Mouse (Mus musculus): ENCODE data around the gene Tnrc6b. TPM values are rescaled to one million over a fixed set of nuclear protein-coding genes. Genes with fewer than 3 reads are reported as not detected.

Gene Tnrc6b
- polyA plus RNA-seq, 1 experiment from 2014 or later: 17.9 TPM

DNA sequence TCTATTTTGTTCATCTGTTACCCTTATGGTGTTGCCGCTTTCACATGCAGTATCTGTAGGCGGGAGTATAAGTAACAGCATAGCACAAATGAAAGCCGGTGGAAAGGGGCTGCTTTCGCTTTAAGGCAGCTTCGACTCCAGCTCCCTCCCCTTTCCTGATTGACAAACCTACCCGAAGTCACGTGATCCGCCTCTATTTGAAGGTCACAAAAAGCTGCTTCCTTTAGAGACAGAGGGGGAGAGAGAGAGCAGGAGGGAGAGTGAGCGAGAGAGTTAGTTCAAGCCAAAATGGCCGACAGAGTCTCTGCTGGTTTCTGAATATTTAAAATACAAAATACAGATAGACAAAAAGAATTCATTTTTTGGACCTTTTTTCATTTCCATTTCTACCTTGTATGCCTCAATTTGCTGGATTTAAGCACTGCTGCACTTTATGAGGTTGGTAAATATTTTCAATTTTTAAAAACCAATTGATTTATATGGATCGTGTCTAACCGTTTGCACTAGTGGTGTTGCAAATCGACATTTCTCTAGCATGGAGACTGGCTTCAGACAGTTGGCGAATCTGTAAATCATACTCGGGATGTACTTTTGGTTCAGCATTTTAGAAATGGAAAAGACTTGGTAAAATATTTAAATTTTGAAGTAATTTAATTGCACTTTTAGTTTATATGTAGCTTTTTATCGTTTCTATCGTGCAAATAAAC lies 87.4 kb downstream of the Tnrc6b start:
- Histone ChIP-seq H3K9ac (ENCODE audit: low read depth, low read length) (peak overlapping the region; percentile 88), H3K27me3 (ENCODE audit: control insufficient read depth, insufficient read depth, low read length) (no peaks in the 10 kb centered on the region), H3K9me3 (replicated peaks; ENCODE audit: control insufficient read depth, low read length) (no peaks in the 10 kb centered on the region), H3K4me1 (ENCODE audit: control insufficient read depth, insufficient read depth, low read length) (peaks cover 24% of the 10 kb centered on the region), H3K27ac (ENCODE audit: low read depth, low read length) (peak overlapping the region; percentile 91), H3K4me3 (ENCODE audit: low read depth, low read length) (peak overlapping the region; percentile 67), H3K4me2 (peak overlapping the region; percentile 66), H3K36me3 (ENCODE audit: control insufficient read depth, insufficient read depth, low read length) (no peaks in the 10 kb centered on the region; the same call in 1 of the 2 replicates)
- ATAC-seq (replicated peaks; ENCODE audit: insufficient number of reproducible peaks, low FRiP score, low TSS enrichment): peak; percentile 77
- WGBS (ENCODE audit: insufficient replicate concordance): under 1% methylated on average over 17 of the region's 17 CpGs

DNA sequence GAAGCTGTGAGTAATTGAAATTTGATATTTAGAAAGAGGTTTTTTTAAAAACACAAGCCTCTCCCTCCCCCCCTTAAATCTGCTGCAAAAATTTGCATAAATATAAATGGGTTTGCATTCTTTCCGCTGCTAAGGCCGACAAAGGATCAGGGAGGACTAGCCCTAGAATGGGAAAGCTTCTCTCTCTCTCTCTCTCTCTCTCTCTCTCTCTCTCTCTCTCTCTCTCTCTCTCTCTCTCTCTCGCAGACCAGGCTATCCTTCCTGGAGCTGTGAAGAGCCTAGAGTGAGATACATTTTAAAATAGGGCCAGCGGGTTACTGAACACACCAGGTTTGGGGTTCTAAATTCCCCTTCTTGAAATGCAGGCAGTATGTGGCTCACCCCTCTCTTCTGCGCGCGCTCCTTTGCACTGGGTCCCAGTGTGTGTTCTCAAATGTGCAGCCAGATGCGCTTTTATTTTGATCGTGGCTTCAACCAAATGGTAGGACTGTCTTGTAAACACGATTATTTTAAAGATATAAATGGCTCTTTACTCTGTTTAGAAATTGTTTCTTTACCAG lies 88.0 kb downstream of the Tnrc6b start:
- Histone ChIP-seq H3K9me3 (replicated peaks; ENCODE audit: control insufficient read depth, low read length) (no peaks in the 10 kb centered on the region), H3K36me3 (ENCODE audit: control insufficient read depth, insufficient read depth, low read length) (no peaks in the 10 kb centered on the region; the same call in 1 of the 2 replicates), H3K4me1 (ENCODE audit: control insufficient read depth, insufficient read depth, low read length) (peaks cover 25% of the 10 kb centered on the region), H3K27me3 (ENCODE audit: control insufficient read depth, insufficient read depth, low read length) (no peaks in the 10 kb centered on the region), H3K27ac (ENCODE audit: low read depth, low read length) (peak overlapping the region; percentile 91), H3K4me2 (peak overlapping the region; percentile 66), H3K4me3 (ENCODE audit: low read depth, low read length) (peak overlapping the region; percentile 67), H3K9ac (ENCODE audit: low read depth, low read length) (peak overlapping the region; percentile 88)
- ATAC-seq (replicated peaks; ENCODE audit: insufficient number of reproducible peaks, low FRiP score, low TSS enrichment): no peak
- WGBS (ENCODE audit: insufficient replicate concordance): under 1% methylated on average over 10 of the region's 10 CpGs

DNA sequence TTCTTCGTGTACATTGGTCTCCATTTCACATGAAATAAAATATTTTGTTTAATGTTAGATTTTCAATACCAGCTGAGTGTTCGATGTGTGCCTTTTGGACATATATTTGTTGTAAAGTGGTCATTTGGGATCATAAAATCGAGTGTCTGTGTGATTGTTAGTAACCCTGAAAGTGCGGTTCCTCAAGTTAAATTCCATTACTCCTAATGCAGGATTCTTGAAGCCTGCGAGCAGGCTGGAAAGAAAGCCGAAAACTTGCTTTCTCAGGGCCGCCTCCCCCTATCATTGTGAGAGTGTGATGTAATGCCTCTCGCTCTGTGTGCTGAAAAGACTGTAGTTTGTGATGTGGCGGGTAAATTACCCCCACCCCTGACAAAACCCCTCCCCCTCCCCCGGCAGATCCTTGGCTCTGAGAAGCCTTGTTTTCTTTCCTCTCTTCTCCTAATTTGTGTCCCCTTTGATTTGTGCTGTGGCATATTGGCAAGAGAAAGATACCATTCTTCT lies 88.6 kb downstream of the Tnrc6b start:
- peak overlapping the region; percentile 66 for H3K4me2 ChIP-seq
- H3K36me3 ChIP-seq (ENCODE audit: control insufficient read depth, insufficient read depth, low read length): no peaks in the 10 kb centered on the region; the same call in 1 of the 2 replicates
- ATAC-seq (replicated peaks; ENCODE audit: insufficient number of reproducible peaks, low FRiP score, low TSS enrichment): 0 out of 2 replicates have a peak, but pooled peaks have one; percentile 32
- H3K4me3 ChIP-seq (ENCODE audit: low read depth, low read length): peak overlapping the region; percentile 67
- WGBS (ENCODE audit: insufficient replicate concordance): 2% methylated on average over 10 of the region's 10 CpGs
- H3K9ac ChIP-seq (ENCODE audit: low read depth, low read length): peak overlapping the region; percentile 88
- peak overlapping the region; percentile 91 for H3K27ac ChIP-seq (ENCODE audit: low read depth, low read length)
- H3K9me3 ChIP-seq (replicated peaks; ENCODE audit: control insufficient read depth, low read length): no peaks in the 10 kb centered on the region
- peaks cover 29% of the 10 kb centered on the region for H3K4me1 ChIP-seq (ENCODE audit: control insufficient read depth, insufficient read depth, low read length)
- no peaks in the 10 kb centered on the region for H3K27me3 ChIP-seq (ENCODE audit: control insufficient read depth, insufficient read depth, low read length)

DNA sequence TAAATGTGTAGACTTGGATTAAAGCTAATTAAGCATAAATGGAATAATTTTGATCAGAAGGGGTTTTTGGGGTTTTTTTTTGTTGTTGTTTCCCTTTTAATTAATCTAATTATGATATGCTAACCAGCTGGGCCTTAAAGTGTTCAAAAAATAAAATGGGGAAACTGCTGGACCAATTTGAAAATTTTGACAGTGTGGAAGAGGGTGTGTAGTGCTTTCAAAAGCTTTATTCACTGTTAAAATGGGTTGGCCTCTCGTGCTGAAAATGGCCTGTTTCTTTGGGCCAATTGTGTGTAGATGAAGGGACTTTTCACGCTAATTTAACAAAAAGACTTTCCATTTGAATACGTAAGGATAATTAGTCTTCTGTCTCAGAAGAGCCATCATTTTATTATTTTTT lies 89.1 kb downstream of the Tnrc6b start:
- Histone ChIP-seq H3K9me3 (replicated peaks; ENCODE audit: control insufficient read depth, low read length) (no peaks in the 10 kb centered on the region), H3K4me2 (peak overlapping the region; percentile 66), H3K27me3 (ENCODE audit: control insufficient read depth, insufficient read depth, low read length) (no peaks in the 10 kb centered on the region), H3K9ac (ENCODE audit: low read depth, low read length) (peak overlapping the region; percentile 88; the same call in 1 of the 2 replicates), H3K36me3 (ENCODE audit: control insufficient read depth, insufficient read depth, low read length) (no peaks in the 10 kb centered on the region; the same call in 1 of the 2 replicates), H3K4me1 (ENCODE audit: control insufficient read depth, insufficient read depth, low read length) (peaks cover 32% of the 10 kb centered on the region), H3K4me3 (ENCODE audit: low read depth, low read length) (peak overlapping the region; percentile 67), H3K27ac (ENCODE audit: low read depth, low read length) (peak overlapping the region; percentile 91; the same call in 1 of the 2 replicates)
- 33% methylated on average over 3 of the region's 3 CpGs for WGBS (ENCODE audit: insufficient replicate concordance)
- no peak for ATAC-seq (replicated peaks; ENCODE audit: insufficient number of reproducible peaks, low FRiP score, low TSS enrichment)

DNA sequence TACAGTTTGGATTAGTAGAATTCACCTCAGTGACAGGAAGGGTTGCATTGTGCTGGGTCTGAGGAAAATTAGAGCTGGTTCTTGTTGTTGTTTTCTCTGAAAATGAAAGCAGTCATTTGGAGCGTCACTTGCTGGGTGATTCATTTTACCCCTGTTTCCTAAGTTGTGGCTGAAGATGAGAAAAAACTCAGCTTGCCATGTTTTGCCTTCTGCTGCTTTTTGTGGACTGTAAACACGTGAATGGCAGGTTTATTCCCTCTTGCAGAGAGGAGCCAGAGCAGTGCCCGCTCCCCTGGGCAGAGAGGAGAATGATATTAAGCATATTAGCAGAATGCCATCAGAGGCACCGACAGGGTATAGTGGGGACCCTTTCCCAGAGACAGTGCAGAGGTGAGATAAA lies 89.7 kb downstream of the Tnrc6b start:
- peak overlapping the region; percentile 66 for H3K4me2 ChIP-seq
- WGBS (ENCODE audit: insufficient replicate concordance): 21% methylated on average over 4 of the region's 4 CpGs
- peak overlapping the region; percentile 59; the same call in 1 of the 2 replicates for H3K27ac ChIP-seq (ENCODE audit: low read depth, low read length)
- peak overlapping the region; percentile 67 for H3K4me3 ChIP-seq (ENCODE audit: low read depth, low read length)
- peaks cover 32% of the 10 kb centered on the region for H3K4me1 ChIP-seq (ENCODE audit: control insufficient read depth, insufficient read depth, low read length)
- no peaks in the 10 kb centered on the region; the same call in 1 of the 2 replicates for H3K36me3 ChIP-seq (ENCODE audit: control insufficient read depth, insufficient read depth, low read length)
- H3K9ac ChIP-seq (ENCODE audit: low read depth, low read length): peak overlapping the region; percentile 59
- ATAC-seq (replicated peaks; ENCODE audit: insufficient number of reproducible peaks, low FRiP score, low TSS enrichment): no peak
- no peaks in the 10 kb centered on the region for H3K9me3 ChIP-seq (replicated peaks; ENCODE audit: control insufficient read depth, low read length)
- no peaks in the 10 kb centered on the region for H3K27me3 ChIP-seq (ENCODE audit: control insufficient read depth, insufficient read depth, low read length)

DNA sequence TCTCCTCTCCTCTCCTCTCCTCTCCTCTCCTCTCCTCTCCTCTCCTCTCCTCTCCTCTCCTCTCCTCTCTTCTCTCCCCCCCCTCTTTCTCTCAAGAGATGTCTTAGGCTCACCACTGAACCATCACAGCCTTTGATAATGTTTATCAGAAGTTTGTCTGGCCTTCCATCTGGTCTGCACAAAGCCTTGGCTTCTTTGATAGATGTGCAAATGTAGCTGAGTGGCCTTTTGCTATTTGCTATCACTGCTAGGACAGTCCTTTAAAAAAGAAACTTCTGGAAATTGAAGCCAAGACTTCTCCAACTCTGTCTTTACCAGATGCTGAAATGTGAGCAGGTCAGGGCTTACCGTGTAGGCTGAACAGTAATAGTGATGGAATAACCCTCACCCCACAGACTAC lies 90.5 kb downstream of the Tnrc6b start:
- H3K4me1 ChIP-seq (ENCODE audit: control insufficient read depth, insufficient read depth, low read length): peaks cover 36% of the 10 kb centered on the region
- no peak overlapping the region; the same call in 1 of the 2 replicates for H3K4me3 ChIP-seq (ENCODE audit: low read depth, low read length)
- H3K27ac ChIP-seq (ENCODE audit: low read depth, low read length): no peak overlapping the region
- H3K9ac ChIP-seq (ENCODE audit: low read depth, low read length): no peak overlapping the region
- H3K9me3 ChIP-seq (replicated peaks; ENCODE audit: control insufficient read depth, low read length): no peaks in the 10 kb centered on the region
- no peaks in the 10 kb centered on the region; the same call in 1 of the 2 replicates for H3K36me3 ChIP-seq (ENCODE audit: control insufficient read depth, insufficient read depth, low read length)
- WGBS (ENCODE audit: insufficient replicate concordance): 32% methylated on average over 1 of the region's 1 CpGs
- no peaks in the 10 kb centered on the region for H3K27me3 ChIP-seq (ENCODE audit: control insufficient read depth, insufficient read depth, low read length)
- peak overlapping the region; percentile 66 for H3K4me2 ChIP-seq
- no peak for ATAC-seq (replicated peaks; ENCODE audit: insufficient number of reproducible peaks, low FRiP score, low TSS enrichment)

DNA sequence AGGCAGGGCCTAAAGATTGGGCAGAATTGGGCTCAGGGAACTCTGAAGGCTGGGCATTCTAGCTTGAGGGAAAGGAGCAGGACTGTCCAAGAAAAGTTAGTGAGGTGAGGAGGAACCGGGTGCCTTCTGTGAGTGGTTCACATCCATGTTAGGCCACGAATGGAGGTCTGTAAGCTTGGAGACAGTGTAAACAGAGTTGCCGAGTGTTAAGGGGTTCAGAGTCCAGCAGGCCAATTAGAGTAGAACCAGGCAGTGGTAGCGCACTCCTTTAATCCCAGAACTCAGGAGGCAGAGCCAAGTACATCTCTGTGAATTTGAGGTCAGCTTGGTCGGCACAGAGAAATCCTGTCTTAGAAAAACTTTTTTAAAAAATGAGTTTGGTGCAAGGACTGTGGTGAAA lies 96.0 kb downstream of the Tnrc6b start:
- Histone ChIP-seq H3K4me3 (ENCODE audit: low read depth, low read length) (no peak overlapping the region), H3K9me3 (replicated peaks; ENCODE audit: control insufficient read depth, low read length) (no peaks in the 10 kb centered on the region), H3K36me3 (ENCODE audit: control insufficient read depth, insufficient read depth, low read length) (no peaks in the 10 kb centered on the region; the same call in 1 of the 2 replicates), H3K4me1 (ENCODE audit: control insufficient read depth, insufficient read depth, low read length) (peaks cover 37% of the 10 kb centered on the region), H3K4me2 (peak overlapping the region; percentile 11; the same call in 1 of the 2 replicates), H3K9ac (ENCODE audit: low read depth, low read length) (peak overlapping the region; percentile 39; the same call in 1 of the 2 replicates), H3K27ac (ENCODE audit: low read depth, low read length) (peak overlapping the region; percentile 41; the same call in 1 of the 2 replicates), H3K27me3 (ENCODE audit: control insufficient read depth, insufficient read depth, low read length) (no peaks in the 10 kb centered on the region)
- no peak for ATAC-seq (replicated peaks; ENCODE audit: insufficient number of reproducible peaks, low FRiP score, low TSS enrichment)
- WGBS (ENCODE audit: insufficient replicate concordance): 59% methylated on average over 5 of the region's 5 CpGs

DNA sequence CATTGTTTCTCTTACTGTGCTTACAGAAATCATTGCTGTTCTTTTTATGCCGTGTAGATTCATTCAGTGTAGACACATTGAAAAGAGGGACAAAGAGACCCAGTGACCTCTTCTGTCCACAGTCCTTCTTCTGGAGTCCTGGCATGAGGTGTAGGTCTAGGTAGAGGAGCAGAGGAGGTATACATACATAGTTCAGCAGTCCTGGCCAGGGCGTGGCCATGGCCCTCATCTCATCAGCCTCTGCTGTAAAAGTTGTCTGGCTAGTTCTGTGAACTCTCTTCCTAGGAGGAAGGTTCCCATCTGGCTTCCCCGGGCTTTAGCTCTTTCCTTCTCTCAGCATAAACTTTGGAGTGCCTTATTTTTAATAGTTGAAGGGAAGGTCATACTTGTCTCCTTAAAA lies 99.1 kb downstream of the Tnrc6b start:
- WGBS (ENCODE audit: insufficient replicate concordance): 86% methylated on average over 3 of the region's 3 CpGs
- no peak overlapping the region for H3K9ac ChIP-seq (ENCODE audit: low read depth, low read length)
- ATAC-seq (replicated peaks; ENCODE audit: insufficient number of reproducible peaks, low FRiP score, low TSS enrichment): no peak

More for the DNA sequence above, 99.1 kb downstream of the Tnrc6b start:
- H3K27ac ChIP-seq (ENCODE audit: low read depth, low read length): no peak overlapping the region
- H3K9me3 ChIP-seq (replicated peaks; ENCODE audit: control insufficient read depth, low read length): no peaks in the 10 kb centered on the region
- peaks cover 44% of the 10 kb centered on the region for H3K4me1 ChIP-seq (ENCODE audit: control insufficient read depth, insufficient read depth, low read length)
- H3K27me3 ChIP-seq (ENCODE audit: control insufficient read depth, insufficient read depth, low read length): no peaks in the 10 kb centered on the region
- H3K36me3 ChIP-seq (ENCODE audit: control insufficient read depth, insufficient read depth, low read length): no peaks in the 10 kb centered on the region; the same call in 1 of the 2 replicates
- no peak overlapping the region for H3K4me3 ChIP-seq (ENCODE audit: low read depth, low read length)
- H3K4me2 ChIP-seq: no peak overlapping the region

All from heart, embryonic 11.5 days (tissue).